Mouse (Mus musculus): ENCODE results near the gene Zswim1.
"Not testable (repeated sequence)": the region's sequence is repeated elsewhere in the genome, so short reads cannot be mapped to it uniquely, and the experiment has no call there.

Zswim1 gene

DNA sequence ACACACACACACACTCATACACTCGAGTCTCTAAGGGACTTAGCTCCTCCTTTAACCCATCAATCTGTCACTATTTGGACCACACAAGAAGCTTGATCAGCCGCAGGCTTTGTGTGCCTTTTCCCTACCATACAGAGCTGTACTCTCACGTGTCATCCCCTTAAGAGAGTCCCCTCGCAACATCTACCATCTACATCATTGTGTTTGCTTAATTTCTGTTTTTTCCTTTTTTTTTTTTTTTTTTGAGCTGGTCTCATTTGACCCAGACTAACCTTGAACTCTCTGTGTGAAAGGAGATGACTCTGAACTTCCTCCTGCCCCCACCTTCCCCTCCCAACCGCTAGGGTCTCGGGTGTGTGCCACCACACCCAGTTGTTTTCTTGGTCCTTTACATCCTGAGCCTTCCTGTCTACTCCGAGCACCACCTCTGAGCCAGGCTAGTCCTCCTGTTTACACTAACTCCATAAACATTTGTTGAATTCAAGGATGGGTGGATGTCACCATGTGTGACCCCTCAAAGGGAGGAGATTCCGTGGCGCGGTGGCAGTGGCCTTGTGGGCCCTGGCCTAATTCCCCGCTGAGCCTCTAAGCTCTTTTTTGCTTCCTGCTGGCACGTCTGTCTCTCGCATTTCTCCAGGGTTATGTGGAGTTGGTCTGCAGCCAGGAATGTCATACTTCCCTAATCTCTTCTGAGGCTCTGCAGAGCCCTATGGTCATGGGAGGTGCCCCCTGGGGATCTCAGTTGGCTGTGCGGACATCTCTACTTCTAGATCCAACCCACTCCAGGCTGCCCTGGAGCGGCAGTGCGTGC is 44.5 kb downstream of the Zswim1 start:
- peak; percentile 72 to 78 for DNase-seq

- DNase-seq, result peak in 1 of 2 experiments; percentile 53
Measured at GRCm38 (mm10) chr2:164867566-164867965, 45.1 kb downstream of the Zswim1 start.

DNA sequence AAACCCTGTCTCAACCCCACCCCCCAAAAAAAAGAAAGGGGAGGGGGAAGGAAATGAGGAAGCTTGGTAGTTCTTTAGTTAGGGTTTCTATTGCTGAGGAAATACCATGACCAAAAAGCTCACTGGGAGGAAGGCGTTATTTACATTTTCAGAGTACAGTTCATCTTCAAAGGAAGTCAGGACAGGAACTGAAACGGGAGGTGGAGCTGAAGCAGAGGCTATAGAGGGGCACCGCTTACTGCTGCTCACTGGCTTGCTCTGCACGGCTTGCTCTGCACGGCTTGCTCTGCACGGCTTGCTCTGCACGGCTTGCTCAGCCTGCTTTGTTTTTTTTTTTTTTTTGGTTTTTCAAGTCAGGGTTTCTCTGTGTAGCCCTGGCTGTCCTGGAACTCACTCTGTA is 46.0 kb downstream of the Zswim1 start:
- DNase-seq, result no peak

DNA sequence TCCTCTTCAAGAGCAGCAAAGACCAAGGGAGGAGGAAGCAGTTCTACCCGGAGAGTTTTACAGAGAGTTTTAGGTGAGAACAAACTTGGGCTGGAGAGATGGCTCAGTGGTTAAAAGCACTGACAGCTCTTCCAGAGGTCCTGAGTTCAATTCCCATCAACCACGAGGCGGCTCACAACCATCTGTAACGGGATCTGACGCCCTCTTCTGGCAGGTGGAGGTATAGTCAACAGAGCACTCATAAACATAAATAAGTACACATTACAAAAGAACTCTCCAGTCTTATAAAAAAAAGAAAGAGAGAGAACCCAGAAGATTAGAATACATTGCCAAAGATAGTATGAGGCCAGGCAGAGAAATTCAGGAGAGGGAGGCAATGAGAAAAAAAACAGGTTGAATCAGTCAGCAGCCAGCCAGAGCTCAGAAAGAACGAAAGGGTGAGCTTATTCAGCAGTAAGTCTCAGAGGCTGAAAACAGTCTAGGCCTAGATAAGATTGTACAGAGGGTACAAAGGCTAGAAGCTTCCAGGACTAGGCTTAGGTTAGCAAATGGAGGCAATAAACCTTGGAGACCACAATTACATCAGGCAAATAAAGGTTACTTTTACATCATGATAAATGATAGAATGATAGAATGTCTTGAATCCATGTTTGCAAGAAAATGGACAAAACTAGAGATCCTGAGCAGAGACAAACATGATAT is 49.3 kb downstream of the Zswim1 start:
- no peak for DNase-seq

- DNase-seq, result no peak
Measured at GRCm38 (mm10) chr2:164873621-164874020, 51.1 kb downstream of the Zswim1 start.

GRCm38 (mm10) chr2:164874239-164874769 is 51.8 kb downstream of the Zswim1 start:
- DNase-seq, result peak; percentile 40 to 74

DNA sequence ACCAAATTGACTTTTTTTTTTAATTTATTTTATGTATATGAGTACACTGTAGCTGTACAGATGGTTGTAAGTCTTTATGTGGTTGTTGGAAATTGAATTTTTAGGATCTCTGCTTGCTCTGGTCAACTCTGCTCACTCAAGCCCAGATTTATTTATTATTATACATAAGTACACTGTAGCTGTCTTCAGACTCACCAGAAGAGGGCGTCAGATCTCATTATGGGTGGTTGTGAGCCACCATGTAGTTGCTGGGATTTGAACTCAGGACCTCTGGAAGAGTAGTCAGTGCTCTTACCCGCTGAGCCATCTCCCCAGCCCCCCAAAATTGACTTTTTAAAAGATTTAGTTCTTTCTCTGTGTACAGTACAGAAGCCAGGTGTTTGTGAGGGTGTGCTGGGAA is 53.2 kb downstream of the Zswim1 start:
- DNase-seq, result not testable (repeated sequence)
